ENCODE assay signal across 8 mouse cellular contexts in genomic region chr7:34594501-34595306, GRCm38 (mm10).
DNase-seq lines count a peak whose midpoint lies in the region; ATAC-seq lines count a peak whose summit lies in the region.

No protein-coding gene starts in this region.

- no peak overlapping the region; the same call in 1 of the 2 replicates for H3K27ac ChIP-seq in forebrain, embryonic 14.5 days (ENCODE audit: low read depth, low read length)
- H3K27ac ChIP-seq in midbrain, embryonic 11.5 days (ENCODE audit: low read depth, low read length), result peak overlapping the region; percentile 51

- WGBS in forebrain, embryonic 14.5 days, result 22% methylated on average over 18 of the region's 18 CpGs
- 27% methylated on average over 18 of the region's 18 CpGs for WGBS in midbrain, embryonic 11.5 days

- DNase-seq in 3T3-L1 (ENCODE audit: low read depth, low spot score) (peak; percentile 71), adipocyte (ENCODE audit: low spot score) (peak; percentile 3)
- peak; percentile 66 for DNase-seq in forebrain, embryonic 14.5 days (ENCODE audit: low spot score)
- DNase-seq in heart, postnatal 4 days, result peak; percentile 74
- DNase-seq in kidney, postnatal 4 days, result peak; percentile 78 to 85
- peak; percentile 90 for DNase-seq in midbrain, embryonic 11.5 days (ENCODE audit: low spot score, missing footprints)
- DNase-seq in B cell, adult 2 months, result no peak

- ATAC-seq in forebrain, embryonic 14.5 days, result 0 out of 2 replicates have a peak, but pooled peaks have one; percentile 40
- ATAC-seq in midbrain, embryonic 11.5 days (ENCODE audit: low FRiP score), result peak; percentile 76; the same call in 1 of the 2 replicates
- no peak for ATAC-seq in activated CD4-positive, CD25-positive, alpha-beta regulatory T cell, adult 4 months

- H3K9me3 ChIP-seq in forebrain, embryonic 14.5 days (replicated peaks; ENCODE audit: control insufficient read depth, low read length), result no peaks in the 10 kb centered on the region
- H3K9me3 ChIP-seq in midbrain, embryonic 11.5 days (ENCODE audit: control insufficient read depth, low read length), result no peaks in the 10 kb centered on the region

- H3K4me3 ChIP-seq in forebrain, embryonic 14.5 days (ENCODE audit: low read depth, low read length), result peak overlapping the region; percentile 23
- H3K4me3 ChIP-seq in midbrain, embryonic 11.5 days (ENCODE audit: low read depth, low read length), result 0 out of 2 replicates have a peak overlapping the region, but pooled peaks have one; percentile 6

- H3K36me3 ChIP-seq in forebrain, embryonic 14.5 days (ENCODE audit: control insufficient read depth, insufficient read depth, low read length), result no peaks in the 10 kb centered on the region
- H3K36me3 ChIP-seq in midbrain, embryonic 11.5 days (ENCODE audit: control insufficient read depth, insufficient read depth, low read length), result no peaks in the 10 kb centered on the region

- no peaks in the 10 kb centered on the region for H3K27me3 ChIP-seq in forebrain, embryonic 14.5 days (replicated peaks; ENCODE audit: control insufficient read depth, insufficient read depth, low read length)
- no peaks in the 10 kb centered on the region for H3K27me3 ChIP-seq in midbrain, embryonic 11.5 days (ENCODE audit: control insufficient read depth, insufficient read depth, low read length)

- peaks cover 13% of the 10 kb centered on the region for H3K4me1 ChIP-seq in forebrain, embryonic 14.5 days (ENCODE audit: control insufficient read depth, insufficient read depth, low read length)
- peaks cover 6% of the 10 kb centered on the region for H3K4me1 ChIP-seq in midbrain, embryonic 11.5 days (ENCODE audit: control insufficient read depth, insufficient read depth, low read length)

- H3K9ac ChIP-seq in forebrain, embryonic 14.5 days (ENCODE audit: low read length), result peak overlapping the region; percentile 51
- H3K9ac ChIP-seq in midbrain, embryonic 11.5 days (ENCODE audit: low read length), result peak overlapping the region; percentile 38

- peak overlapping the region; percentile 51 for H3K4me2 ChIP-seq in forebrain, embryonic 14.5 days (ENCODE audit: low read length)
- H3K4me2 ChIP-seq in midbrain, embryonic 11.5 days, result peak overlapping the region; percentile 38

Comparison
In these comparisons a context has a peak if more than half of its experiments do, and no peak if none do; other contexts are left out.
1. DNase-seq: peak in 3T3-L1 (single experiment), adipocyte (single experiment), forebrain, embryonic 14.5 days (single experiment), heart, postnatal 4 days (single experiment), kidney, postnatal 4 days (2 of 2) and midbrain, embryonic 11.5 days (single experiment); none in B cell, adult 2 months (0 of 2).